Mouse (Mus musculus): Measurements from ENCODE around the gene Atp7a. TPM values are rescaled to one million over a fixed set of nuclear protein-coding genes. Genes with fewer than 3 reads are reported as not detected.

Gene Atp7a
- total RNA-seq (2012; rRNA removed): 2.2 and 2.6 TPM in 2 replicates
- 1 to 10 TPM in 1 of 2 experiments, not detected in 1; 1.7 TPM for polyA plus RNA-seq (2012; ENCODE audit: insufficient read depth in 1 of 2, insufficient read length in 2 of 2, low read depth in 1 of 2, low replicate concordance in 2 of 2, missing spikeins in 1 of 2)

DNA sequence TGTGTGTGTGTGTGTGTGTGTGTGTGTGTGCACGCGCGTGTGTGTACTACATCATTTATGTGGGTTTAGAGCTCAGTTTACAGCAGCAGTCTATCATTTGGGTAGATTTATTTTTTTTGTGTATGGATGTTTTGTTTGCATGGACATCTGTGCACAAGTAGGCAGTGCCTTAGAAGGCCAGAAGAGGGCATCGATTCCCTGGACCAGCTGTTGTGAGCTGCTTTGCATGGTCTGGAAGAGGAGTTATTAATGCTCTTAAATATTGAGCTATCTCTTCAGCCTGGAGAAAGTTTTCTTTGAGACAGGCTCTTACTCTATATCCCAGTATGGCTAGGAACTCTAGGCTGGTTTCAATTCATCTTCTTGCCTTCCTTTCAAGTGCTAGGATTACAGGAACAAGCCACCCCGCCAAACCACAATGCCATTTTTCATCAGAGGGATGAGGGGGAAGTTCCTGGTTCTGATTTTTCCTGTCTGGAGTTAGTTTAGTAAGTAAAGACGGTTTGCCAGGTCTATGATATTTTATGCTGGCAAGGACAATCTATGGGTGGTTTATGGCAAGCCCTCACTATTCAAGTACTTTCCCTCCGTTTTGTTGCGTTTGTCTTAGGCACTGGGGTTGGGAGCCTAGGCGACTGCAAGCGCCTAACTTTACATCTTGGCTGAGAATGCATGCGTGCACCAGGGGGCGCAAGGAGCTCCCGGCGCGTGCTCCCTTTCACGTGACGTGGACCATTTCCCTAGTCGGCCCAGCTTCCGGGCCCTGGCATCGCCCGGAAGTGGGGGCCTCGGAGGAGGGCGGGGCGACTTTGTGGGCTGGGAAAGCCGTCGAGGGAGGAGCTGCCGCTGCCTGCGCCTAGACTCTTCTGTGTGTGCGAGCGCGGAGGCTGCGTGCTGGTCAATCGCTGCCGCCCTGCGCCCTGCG, at the start of gene Atp7a:
Gene Atp7a (plus strand): TSS at position 859 of the 925 bp plus-strand sequence.
- no peaks in the 10 kb centered on the region for H3K9me3 ChIP-seq (replicated peaks; ENCODE audit: insufficient read depth, low read length)
- peak within 1 kb of the TSS; percentile 54 for H3K27ac ChIP-seq (ENCODE audit: control insufficient read depth, low read depth, low read length)
- peak within 1 kb of the TSS; percentile 93 for H3K9ac ChIP-seq (ENCODE audit: control insufficient read depth, low read depth, low read length, poor library complexity, severe bottlenecking)
- H3K79me2 ChIP-seq (ENCODE audit: control insufficient read depth, insufficient read depth, low read length, poor library complexity): peaks cover 5% of the 10 kb centered on the region
- H3K4me1 ChIP-seq (ENCODE audit: control insufficient read depth in 1 of 2, insufficient read depth in 2 of 2, low read length in 2 of 2): peaks cover 0 to 2% of the 10 kb centered on the region in 2 experiments; a peak in 1 of 4 replicates
- peak within 1 kb of the TSS; percentile 88 to 96 for H3K4me3 ChIP-seq (ENCODE audit: control insufficient read depth in 1 of 2, insufficient read depth in 1 of 2, low read depth in 2 of 2, low read length in 2 of 2)
- peak; percentile 93 for DNase-seq (ENCODE audit: low read depth, low spot score)
- no peaks in the 10 kb centered on the region; a peak in 2 of 4 replicates for H3K36me3 ChIP-seq (ENCODE audit: control insufficient read depth in 1 of 2, insufficient read depth in 2 of 2, low read length in 2 of 2)
- H3K27me3 ChIP-seq (ENCODE audit: control insufficient read depth in 1 of 2, insufficient read depth in 2 of 2, low read length in 2 of 2): no peaks in the 10 kb centered on the region
- TF ChIP-seq GATA1 (IDR thresholded peaks at IDR 0.05; ENCODE audit: low read depth, low read length) (no peak), ETS1 (IDR thresholded peaks at IDR 0.05; ENCODE audit: low read depth, low read length) (peak; percentile 67), SIN3A (IDR thresholded peaks at IDR 0.05; ENCODE audit: low read length) (peak; percentile 86), E2F4 (IDR thresholded peaks at IDR 0.05; ENCODE audit: borderline replicate concordance, low read depth, low read length) (no peak), USF2 (IDR thresholded peaks at IDR 0.05; ENCODE audit: borderline replicate concordance in 1 of 2, insufficient read depth in 1 of 2, low read depth in 1 of 2, low read length in 2 of 2) (peak in 1 of 2 experiments; percentile 39; a peak in 1 of 4 replicates), USF1 (IDR thresholded peaks at IDR 0.05; ENCODE audit: low read depth, low read length) (peak; percentile 90), MXI1 (IDR thresholded peaks at IDR 0.05; ENCODE audit: low read depth, low read length) (peak; percentile 84), ZMIZ1 (IDR thresholded peaks at IDR 0.05; ENCODE audit: low read depth, low read length) (peak; percentile 60), ELF1 (IDR thresholded peaks at IDR 0.05; ENCODE audit: low read depth, low read length) (peak; percentile 92), POLR2AphosphoS5 (IDR thresholded peaks at IDR 0.05; ENCODE audit: borderline replicate concordance, low read depth, low read length) (no peak), SMC3 (IDR thresholded peaks at IDR 0.05; ENCODE audit: low read depth, low read length) (peak; percentile 93), RCOR1 (IDR thresholded peaks at IDR 0.05; ENCODE audit: low read depth, low read length) (0 out of 2 replicates have a peak, but pooled peaks have one; percentile 37), NELFE (IDR thresholded peaks at IDR 0.05; ENCODE audit: low read depth, low read length) (peak; percentile 66), RAD21 (IDR thresholded peaks at IDR 0.05; ENCODE audit: low read depth, low read length) (peak; percentile 54), MAZ (IDR thresholded peaks at IDR 0.05; ENCODE audit: low read depth, low read length) (peak; percentile 92), CTCF (IDR thresholded peaks at IDR 0.05 in 2 of 3, conservative IDR thresholded peaks at IDR 0.05 in 1 of 3; ENCODE audit: control insufficient read depth in 1 of 3, insufficient read depth in 1 of 3, low read depth in 2 of 3, low read length in 3 of 3, poor library complexity in 1 of 3, severe bottlenecking in 1 of 3) (peak in 2 of 3 experiments; percentile 76 to 81; a peak in 5 of 6 replicates), BHLHE40 (IDR thresholded peaks at IDR 0.05; ENCODE audit: borderline replicate concordance, low read depth, low read length) (peak; percentile 95), POLR2A (IDR thresholded peaks at IDR 0.05; ENCODE audit: control insufficient read depth in 1 of 2, insufficient read depth in 1 of 2, low read depth in 1 of 2, low read length in 2 of 2, poor library complexity in 1 of 2) (peak; percentile 61 to 76), MEF2A (IDR thresholded peaks at IDR 0.05; ENCODE audit: extremely low read depth, insufficient replicate concordance, low read depth, low read length, poor library complexity, severe bottlenecking) (no peak), MAFK (IDR thresholded peaks at IDR 0.05; ENCODE audit: borderline replicate concordance, low read depth, low read length) (no peak), ZC3H11A (IDR thresholded peaks at IDR 0.05; ENCODE audit: low read depth, low read length) (peak; percentile 60), MYC (IDR thresholded peaks at IDR 0.05; ENCODE audit: low read depth, low read length) (peak; percentile 87), UBTF (IDR thresholded peaks at IDR 0.05; ENCODE audit: borderline replicate concordance, insufficient read depth, low read depth, low read length) (no peak), TAL1 (IDR thresholded peaks at IDR 0.05; ENCODE audit: low read length) (no peak), POLR2AphosphoS2 (IDR thresholded peaks at IDR 0.05; ENCODE audit: low read length) (0 out of 2 replicates have a peak, but pooled peaks have one; percentile 48), ZKSCAN1 (IDR thresholded peaks at IDR 0.05; ENCODE audit: low read depth, low read length) (no peak), TCF12 (IDR thresholded peaks at IDR 0.05; ENCODE audit: low read depth, low read length) (peak; percentile 28; the same call in 1 of the 2 replicates), KAT2A (conservative IDR thresholded peaks at IDR 0.05; ENCODE audit: low read depth, low read length) (no peak), NRF1 (IDR thresholded peaks at IDR 0.05; ENCODE audit: insufficient read depth, low read depth, low read length, poor library complexity, severe bottlenecking) (peak; percentile 35; the same call in 1 of the 2 replicates), CHD2 (IDR thresholded peaks at IDR 0.05; ENCODE audit: low read length) (no peak), ZNF384 (IDR thresholded peaks at IDR 0.05; ENCODE audit: low read depth, low read length) (no peak), MAX (IDR thresholded peaks at IDR 0.05; ENCODE audit: low read length) (peak; percentile 85), CHD1 (IDR thresholded peaks at IDR 0.05; ENCODE audit: low read depth, low read length) (no peak), MYB (IDR thresholded peaks at IDR 0.05; ENCODE audit: low read depth, low read length) (no peak)

Data from MEL (cell line).